Mouse (Mus musculus) MEL (cell line): ENCODE measurements around the gene Taf11.

Experiments used
- CHD2 ChIP-seq: IDR thresholded peaks from 2 replicates; pipeline ENCODE4 v1.6.1; 2011; ENCODE audit warnings: low read length, improper control_type of control experiment
- CTCF ChIP-seq, 3 experiments: IDR thresholded peaks in 2 of 3; conservative IDR thresholded peaks in 1 of 3; 2 replicates each; pipeline ENCODE4 v1.5.1; 2011 to 2012; ENCODE audit warnings: low read length in 3 of 3, low read depth in 2 of 3, mild to moderate bottlenecking in 2 of 3, improper control_type of control experiment in 1 of 3, inconsistent platforms in 1 of 3, mixed read lengths in 1 of 3, moderate library complexity in 1 of 3; ENCODE audit not compliant: control insufficient read depth in 1 of 3, insufficient read depth in 1 of 3, poor library complexity in 1 of 3, severe bottlenecking in 1 of 3
- EP300 ChIP-seq, 2 experiments: IDR thresholded peaks; 2 replicates each; pipeline ENCODE4 v1.6.1; 2011; ENCODE audit warnings: improper control_type of control experiment in 2 of 2, low read length in 2 of 2, low read depth in 1 of 2, mild to moderate bottlenecking in 1 of 2
- GABPA ChIP-seq: IDR thresholded peaks from 2 replicates; pipeline ENCODE4 v1.6.1; 2012; ENCODE audit warnings: low read depth, mild to moderate bottlenecking, inconsistent platforms, low read length, improper control_type of control experiment, moderate library complexity
- JUND ChIP-seq: IDR thresholded peaks from 2 replicates; pipeline ENCODE4 v1.6.1; 2011; ENCODE audit warnings: low read depth, mild to moderate bottlenecking, improper control_type of control experiment, low read length
- MAFK ChIP-seq: IDR thresholded peaks from 2 replicates; pipeline ENCODE4 v1.6.1; 2011; ENCODE audit warnings: low read depth, mild to moderate bottlenecking, low read length, improper control_type of control experiment, borderline replicate concordance
- MAZ ChIP-seq: IDR thresholded peaks from 2 replicates; pipeline ENCODE4 v1.6.1; 2012; ENCODE audit warnings: low read depth, mild to moderate bottlenecking, inconsistent platforms, low read length, improper control_type of control experiment
- POLR2A ChIP-seq, 2 experiments: IDR thresholded peaks; 2 replicates each; pipeline ENCODE4 v1.6.1; 2011 to 2012; ENCODE audit warnings: low read length in 2 of 2, mild to moderate bottlenecking in 2 of 2, control low read depth in 1 of 2, improper control_type of control experiment in 1 of 2, low read depth in 1 of 2, moderate library complexity in 1 of 2; ENCODE audit not compliant: control insufficient read depth in 1 of 2, insufficient read depth in 1 of 2, poor library complexity in 1 of 2
- POLR2AphosphoS5 ChIP-seq: IDR thresholded peaks from 2 replicates; pipeline ENCODE4 v1.6.1; 2012; ENCODE audit warnings: low read depth, borderline replicate concordance, mild to moderate bottlenecking, inconsistent platforms, low read length, moderate library complexity, mixed read lengths
- TCF12 ChIP-seq: IDR thresholded peaks from 2 replicates; pipeline ENCODE4 v1.6.1; 2014; ENCODE audit warnings: low read depth, mild to moderate bottlenecking, inconsistent platforms, low read length, improper control_type of control experiment, moderate library complexity
- ZC3H11A ChIP-seq: IDR thresholded peaks from 2 replicates; pipeline ENCODE4 v1.6.1; 2012; ENCODE audit warnings: low read depth, mild to moderate bottlenecking, inconsistent platforms, low read length, improper control_type of control experiment
- ZNF384 ChIP-seq: IDR thresholded peaks from 2 replicates; pipeline ENCODE4 v1.6.1; 2012; ENCODE audit warnings: low read depth, mild to moderate bottlenecking, inconsistent platforms, low read length, improper control_type of control experiment

GRCm38 (mm10) chr17:27954629-27955402 is 45.2 kb upstream of the Taf11 start:
- no peak for TF ChIP-seq POLR2A (IDR thresholded peaks at IDR 0.05; ENCODE audit: control insufficient read depth in 1 of 2, insufficient read depth in 1 of 2, low read depth in 1 of 2, low read length in 2 of 2, poor library complexity in 1 of 2)
- no peak for TF ChIP-seq CHD2
- no peak for TF ChIP-seq CTCF (IDR thresholded peaks at IDR 0.05 in 2 of 3, conservative IDR thresholded peaks at IDR 0.05 in 1 of 3; ENCODE audit: control insufficient read depth in 1 of 3, insufficient read depth in 1 of 3, low read depth in 2 of 3, low read length in 3 of 3, poor library complexity in 1 of 3, severe bottlenecking in 1 of 3)
- TF ChIP-seq JUND: no peak
- TF ChIP-seq ZNF384: no peak
- TF ChIP-seq GABPA: no peak
- TF ChIP-seq MAFK: no peak
- TF ChIP-seq TCF12: no peak
- TF ChIP-seq EP300 (IDR thresholded peaks at IDR 0.05; ENCODE audit: low read depth in 1 of 2, low read length in 2 of 2): no peak
- no peak for TF ChIP-seq MAZ
- TF ChIP-seq ZC3H11A: no peak
- no peak for TF ChIP-seq POLR2AphosphoS5
